In the genomic region with DNA sequence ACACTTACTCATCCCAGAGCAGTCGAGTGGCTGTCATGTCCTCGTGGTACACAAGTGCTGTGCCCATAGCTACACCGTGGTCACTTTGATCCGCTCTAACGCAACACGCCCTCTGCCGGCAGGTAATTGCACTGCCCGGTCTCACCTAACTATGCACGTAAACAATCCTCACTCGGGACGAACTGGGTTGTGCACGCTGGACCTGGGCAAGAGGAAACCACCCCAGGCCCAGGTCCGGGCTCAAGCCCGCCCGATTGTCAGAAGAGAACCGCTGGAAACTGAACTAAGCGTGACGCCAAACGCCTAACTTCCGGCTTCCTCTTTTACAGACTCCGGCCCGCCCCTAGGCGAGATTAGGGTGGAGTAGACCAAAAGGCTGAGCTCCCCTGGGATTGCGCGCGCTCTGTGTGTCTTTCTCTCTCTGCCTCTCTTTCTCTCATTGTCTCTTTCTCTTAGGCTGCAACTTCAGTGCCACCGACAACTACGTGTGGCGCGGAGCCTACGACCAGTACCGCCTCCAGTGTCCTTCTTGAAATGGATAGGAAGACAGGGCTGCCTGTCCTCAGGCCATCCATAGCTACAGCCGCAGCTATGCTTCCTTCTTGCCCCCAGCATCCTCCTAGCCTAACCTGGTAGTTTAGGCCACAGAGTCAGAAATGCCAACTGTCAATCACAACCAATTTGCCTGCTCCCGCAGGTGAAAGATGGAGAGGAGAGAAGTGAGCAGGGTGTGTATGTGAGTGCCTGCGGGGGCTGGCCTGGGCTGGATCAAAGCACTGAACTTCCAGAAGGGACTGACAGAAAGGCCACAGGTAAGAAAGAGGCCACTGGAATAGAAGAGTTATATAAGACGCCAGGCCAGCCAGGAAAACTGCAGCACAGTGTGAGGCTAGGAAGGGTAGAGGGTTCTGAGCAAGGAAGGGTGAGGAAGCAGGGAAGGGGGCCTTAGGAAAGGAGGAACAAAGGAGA, we compare ENCODE assay signal across 8 mouse cellular contexts. TPM values are rescaled to one million over a fixed set of nuclear protein-coding genes. Genes with fewer than 3 reads are reported as not detected.
DNase-seq lines count a peak whose midpoint lies in the region; ATAC-seq and TF ChIP-seq lines count a peak whose summit lies in the region.

A gene (minus strand): TSS at position 319 of the 969 bp plus-strand sequence.

- peak; percentile 88 for DNase-seq in 416B (ENCODE audit: low read depth)
- peak; percentile 55 to 72 for DNase-seq in adrenal gland, postnatal 4 days (ENCODE audit: low spot score in 2 of 2)
- DNase-seq in embryonic facial prominence, embryonic 14.5 days (ENCODE audit: low spot score) = peak; percentile 93
- peak; percentile 87 to 92 for DNase-seq in heart, adult 2 months
- peak; percentile 83 to 89 for DNase-seq in kidney, adult 8-10 months
- peak; percentile 93 for DNase-seq in midbrain, embryonic 14.5 days
- DNase-seq in spleen, adult 12 weeks (ENCODE audit: low spot score) = peak; percentile 81

- H3K4me2 ChIP-seq in embryonic facial prominence, embryonic 14.5 days (ENCODE audit: low read depth, low read length) = peak within 1 kb of the TSS; percentile 88
- peak within 1 kb of the TSS; percentile 76 for H3K4me2 ChIP-seq in limb, embryonic 12.5 days
- peak within 1 kb of the TSS; percentile 64 for H3K4me2 ChIP-seq in midbrain, embryonic 14.5 days (ENCODE audit: low read length)

- H3K27me3 ChIP-seq in embryonic facial prominence, embryonic 14.5 days (replicated peaks; ENCODE audit: control insufficient read depth, insufficient read depth, low read length) = no peaks in the 10 kb centered on the region
- no peaks in the 10 kb centered on the region for H3K27me3 ChIP-seq in heart, adult 2 months (ENCODE audit: control insufficient read depth, insufficient read depth, low read length)
- no peaks in the 10 kb centered on the region for H3K27me3 ChIP-seq in limb, embryonic 12.5 days
- H3K27me3 ChIP-seq in midbrain, embryonic 14.5 days (ENCODE audit: control insufficient read depth, insufficient read depth, low read length) = no peaks in the 10 kb centered on the region

- peak within 1 kb of the TSS; percentile 73 for H3K27ac ChIP-seq in embryonic facial prominence, embryonic 14.5 days (replicated peaks; ENCODE audit: low read depth, low read length)
- peak within 1 kb of the TSS; percentile 93 for H3K27ac ChIP-seq in heart, adult 2 months
- H3K27ac ChIP-seq in limb, embryonic 12.5 days = peak within 1 kb of the TSS; percentile 77; the same call in 1 of the 2 replicates
- peak within 1 kb of the TSS; percentile 74 for H3K27ac ChIP-seq in midbrain, embryonic 14.5 days (replicated peaks; ENCODE audit: low read depth, low read length)

- TF ChIP-seq CTCF in heart, adult 2 months (IDR thresholded peaks at IDR 0.05) = no peak; the same call in 1 of the 2 replicates

- no peaks in the 10 kb centered on the region for H3K9me3 ChIP-seq in embryonic facial prominence, embryonic 14.5 days (ENCODE audit: control insufficient read depth, low read length)
- no peaks in the 10 kb centered on the region for H3K9me3 ChIP-seq in limb, embryonic 12.5 days
- H3K9me3 ChIP-seq in midbrain, embryonic 14.5 days (ENCODE audit: control insufficient read depth, low read length) = no peaks in the 10 kb centered on the region

- WGBS in embryonic facial prominence, embryonic 14.5 days = 4% methylated on average over 32 of the region's 36 CpGs
- WGBS in heart, adult 2 months = 3% methylated on average over 36 of the region's 36 CpGs
- WGBS in limb, embryonic 12.5 days = 3% methylated on average over 36 of the region's 36 CpGs
- 3% methylated on average over 36 of the region's 36 CpGs for WGBS in midbrain, embryonic 14.5 days

- intact Hi-C loops in heart, adult 2 months (cut with DNase I) = loop anchor here (2.0 kb wide), 1 partner anchor 68 kb away; a partner anchor contains a TSS

- peak within 1 kb of the TSS; percentile 59 for H3K4me3 ChIP-seq in embryonic facial prominence, embryonic 14.5 days (ENCODE audit: low read depth, low read length)
- peak within 1 kb of the TSS; percentile 67 for H3K4me3 ChIP-seq in heart, adult 2 months
- H3K4me3 ChIP-seq in limb, embryonic 12.5 days (replicated peaks) = peak within 1 kb of the TSS; percentile 58
- peak within 1 kb of the TSS; percentile 51 for H3K4me3 ChIP-seq in midbrain, embryonic 14.5 days (replicated peaks; ENCODE audit: low read depth, low read length)

- H3K36me3 ChIP-seq in embryonic facial prominence, embryonic 14.5 days (ENCODE audit: control insufficient read depth, insufficient read depth, low read length) = peaks cover 17% of the 10 kb centered on the region
- H3K36me3 ChIP-seq in heart, adult 2 months (ENCODE audit: control insufficient read depth, insufficient read depth, low read length) = no peaks in the 10 kb centered on the region
- 0 out of 2 replicates have a peak, but pooled peaks cover 2% of the 10 kb centered on the region for H3K36me3 ChIP-seq in limb, embryonic 12.5 days
- peaks cover 3% of the 10 kb centered on the region; the same call in 1 of the 2 replicates for H3K36me3 ChIP-seq in midbrain, embryonic 14.5 days (ENCODE audit: control insufficient read depth, insufficient read depth, low read length)

- TF ChIP-seq POLR2A in heart, adult 2 months (IDR thresholded peaks at IDR 0.05; ENCODE audit: insufficient read depth, low read depth, low read length) = peak; percentile 80

- peak; percentile 90 for ATAC-seq in embryonic facial prominence, embryonic 14.5 days (ENCODE audit: low read depth)
- peak; percentile 88 for ATAC-seq in limb, embryonic 12.5 days (ENCODE audit: insufficient number of reproducible peaks, insufficient read depth, low FRiP score, low TSS enrichment, low read depth)
- ATAC-seq in midbrain, embryonic 14.5 days (ENCODE audit: low FRiP score, low TSS enrichment) = peak; percentile 85

- peak within 1 kb of the TSS; percentile 73 for H3K9ac ChIP-seq in embryonic facial prominence, embryonic 14.5 days (ENCODE audit: low read depth, low read length)
- H3K9ac ChIP-seq in heart, adult 2 months (ENCODE audit: low read depth, low read length) = peak within 1 kb of the TSS; percentile 62
- H3K9ac ChIP-seq in limb, embryonic 12.5 days (replicated peaks) = peak within 1 kb of the TSS; percentile 66
- peak within 1 kb of the TSS; percentile 58 for H3K9ac ChIP-seq in midbrain, embryonic 14.5 days (replicated peaks; ENCODE audit: low read length)

- peaks cover 16% of the 10 kb centered on the region for H3K4me1 ChIP-seq in embryonic facial prominence, embryonic 14.5 days (ENCODE audit: control insufficient read depth, insufficient read depth, low read length)
- H3K4me1 ChIP-seq in heart, adult 2 months (ENCODE audit: control insufficient read depth, insufficient read depth, low read length) = peaks cover 7% of the 10 kb centered on the region
- peaks cover 19% of the 10 kb centered on the region for H3K4me1 ChIP-seq in limb, embryonic 12.5 days (replicated peaks)
- peaks cover 17% of the 10 kb centered on the region for H3K4me1 ChIP-seq in midbrain, embryonic 14.5 days (ENCODE audit: control insufficient read depth, insufficient read depth, low read length)

- TF ChIP-seq EP300 in heart, adult 2 months (IDR thresholded peaks at IDR 0.05; ENCODE audit: insufficient read depth, low read depth, low read length) = peak; percentile 75

- H3K79me2 ChIP-seq in heart, adult 2 months (replicated peaks; ENCODE audit: control insufficient read depth, insufficient read depth, low read length) = no peaks in the 10 kb centered on the region

RNA-seq across cellular contexts. Expression of the gene that starts here (rescaled TPM):
- 10 to 100 TPM; 19.8 TPM for total RNA-seq in adrenal gland, postnatal 4 days (2021)
- polyA plus RNA-seq in embryonic facial prominence, embryonic 14.5 days (2014; fragmentation: Nextera tagmentation; extraction: Ambion mirVana) = 15.5 and 17.8 TPM in 2 replicates
- total RNA-seq in heart, adult 2 months (2021) = 1 to 10 TPM; 6.3 to 7.6 TPM
- 19.5 and 23.1 TPM in 2 replicates for polyA plus RNA-seq in heart, adult 2 months (2012; rRNA removed)
- polyA plus RNA-seq in limb, embryonic 12.5 days (2016; fragmentation: Nextera tagmentation; extraction: Ambion mirVana) = 15.0 and 15.2 TPM in 2 replicates
- 18.2 and 20.3 TPM in 2 replicates for polyA plus RNA-seq in midbrain, embryonic 14.5 days (2014; fragmentation: Nextera tagmentation; extraction: Ambion mirVana)

Comparison
In these comparisons a context has a peak if more than half of its experiments do, and no peak if none do; other contexts are left out.
1. Peak in every context shown above with its lines: DNase-seq, ATAC-seq, H3K4me3 ChIP-seq and H3K27ac ChIP-seq.